Mouse (Mus musculus) embryo, embryonic 9.5 days (tissue): ENCODE results near the gene Abcb1a.
"Not testable (repeated sequence)": the region's sequence is repeated elsewhere in the genome, so short reads cannot be mapped to it uniquely, and the experiment has no call there.

ENCODE experiments used
- DNase-seq: peaks from one replicate; pipeline ENCODE4 v3.0.0-alpha.2; 2017; ENCODE audit errors: extremely low spot score

The Abcb1a gene

GRCm38 (mm10) chr5:8727760-8728159 is 67.9 kb downstream of the Abcb1a start:
- no peak for DNase-seq

GRCm38 (mm10) chr5:8732639-8733038 is 72.8 kb downstream of the Abcb1a start:
- no peak for DNase-seq

GRCm38 (mm10) chr5:8733307-8733706 is 73.4 kb downstream of the Abcb1a start:
- not testable (repeated sequence) for DNase-seq

GRCm38 (mm10) chr5:8736389-8736788 is 76.5 kb downstream of the Abcb1a start:
- DNase-seq = no peak

- DNase-seq = no peak
Observed at GRCm38 (mm10) chr5:8737062-8737461, 77.2 kb downstream of the Abcb1a start.

- DNase-seq = not testable (repeated sequence)
Observed at GRCm38 (mm10) chr5:8747244-8747643, 87.4 kb downstream of the Abcb1a start.

- DNase-seq = no peak
Observed at GRCm38 (mm10) chr5:8772866-8773265, 113.0 kb downstream of the Abcb1a start.

GRCm38 (mm10) chr5:8778311-8778710 is 118.4 kb downstream of the Abcb1a start:
- no peak for DNase-seq

GRCm38 (mm10) chr5:8778751-8779150 is 118.9 kb downstream of the Abcb1a start:
- no peak for DNase-seq

GRCm38 (mm10) chr5:8792281-8792680 is 132.4 kb downstream of the Abcb1a start:
- no peak for DNase-seq
